Mouse (Mus musculus) liver, postnatal 0 days (tissue): ENCODE measurements around the gene Atxn7l3b. TPM values are rescaled to one million over a fixed set of nuclear protein-coding genes. Genes with fewer than 3 reads are reported as not detected.

Experiments
- ATAC-seq: fragments of 200-750 bp; cut with Nextera tagmentation; 2 replicates; pipeline ENCODE4 v1.8.0; 2017; ENCODE audit warnings: mild to moderate bottlenecking, moderate library complexity
- DNase-seq: peaks from one replicate; pipeline ENCODE4 v3.0.0-alpha.2; 2016
- H3K27ac ChIP-seq: fragments of 300-500 bp; sonication (generic); 2 replicates; pipeline ENCODE4 v1.5.1; 2014; ENCODE audit warnings: antibody characterized with exemption, moderate library complexity, mild to moderate bottlenecking, low read depth
- H3K27me3 ChIP-seq: fragments of 300-500 bp; sonication (generic); 2 replicates; pipeline ENCODE4 v1.6.1; 2014; ENCODE audit warnings: low read length, control low read depth, mixed read lengths; ENCODE audit not compliant: insufficient read depth
- H3K36me3 ChIP-seq: fragments of 300-500 bp; sonication (generic); replicated peaks from 2 replicates; pipeline ENCODE4 v1.6.1; 2014; ENCODE audit warnings: mild to moderate bottlenecking, control low read depth, low read length, moderate library complexity, mixed read lengths; ENCODE audit not compliant: insufficient read depth
- H3K4me1 ChIP-seq: fragments of 300-500 bp; sonication (generic); 2 replicates; pipeline ENCODE4 v1.6.1; 2014; ENCODE audit warnings: antibody characterized with exemption, mild to moderate bottlenecking, control low read depth; ENCODE audit not compliant: insufficient read depth
- H3K4me2 ChIP-seq: fragments of 300-500 bp; sonication (generic); 2 replicates; pipeline ENCODE4 v1.6.1; 2014; ENCODE audit warnings: low read depth, mild to moderate bottlenecking, low read length, moderate library complexity, mixed read lengths
- H3K4me3 ChIP-seq: fragments of 300-500 bp; sonication (generic); 2 replicates; pipeline ENCODE4 v1.5.1; 2014; ENCODE audit warnings: low read depth, low read length
- H3K9ac ChIP-seq: fragments of 300-500 bp; sonication (generic); replicated peaks from 2 replicates; pipeline ENCODE4 v1.6.1; 2014; ENCODE audit warnings: mild to moderate bottlenecking, moderate library complexity
- H3K9me3 ChIP-seq: fragments of 300-500 bp; sonication (generic); 2 replicates; pipeline ENCODE4 v1.6.1; 2016; ENCODE audit warnings: mild to moderate bottlenecking, control low read depth, low read length, mixed read lengths
- CTCF ChIP-seq: sonication (generic); IDR thresholded peaks from 2 replicates; pipeline ENCODE4 v1.5.1; 2016; ENCODE audit warnings: antibody characterized with exemption, low read depth
- EP300 ChIP-seq: IDR thresholded peaks from 2 replicates; pipeline ENCODE4 v1.6.1; 2016; ENCODE audit warnings: antibody characterized with exemption, low read depth, mild to moderate bottlenecking
- WGBS: fragments of 180-500 bp; shearing (Covaris S2); extraction: QIAGEN DNeasy Blood & Tissue Kit; methylation state at CpG from one replicate; pipeline ENCODE4 v1.1.7; 2014; ENCODE audit not compliant: insufficient replicate concordance; 5-methylcytosine and 5-hydroxymethylcytosine counted together
- polyA plus RNA-seq: library from polyadenylated mRNA; unstranded; fragments of >200 nt; fragmentation: Nextera tagmentation; extraction: Ambion mirVana; gene quantifications from 2 replicates; pipeline ENCODE4 v1.2.1, GENCODE M21; 2015

Atxn7l3b gene
- polyA plus RNA-seq, 1 experiment from 2014 or later: 111 TPM

DNA sequence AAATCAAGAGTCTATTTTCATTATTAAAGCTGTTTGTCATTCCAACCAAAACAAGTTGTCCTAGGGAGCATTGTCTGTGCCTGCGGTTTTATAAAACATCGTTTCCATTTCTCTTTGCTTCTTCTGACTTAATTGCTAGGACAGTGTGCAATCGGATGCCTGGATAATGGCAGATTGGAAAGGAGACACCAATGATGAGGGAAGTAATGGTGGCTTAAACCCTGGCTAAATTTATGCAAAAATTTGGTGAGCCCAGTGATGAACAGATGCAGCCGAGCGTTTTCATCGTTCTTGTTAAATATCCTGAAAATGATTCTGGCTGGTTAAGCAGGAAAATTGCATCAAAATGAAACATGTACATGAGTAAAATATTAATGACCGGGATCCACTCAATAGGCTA is 28.6 kb downstream of the Atxn7l3b start:
- WGBS: 86% methylated on average over 7 of the region's 7 CpGs
- no peak for ATAC-seq
- Histone ChIP-seq H3K4me1 (no peaks in the 10 kb centered on the region), H3K9ac (no peak overlapping the region), H3K9me3 (no peaks in the 10 kb centered on the region), H3K4me3 (no peak overlapping the region), H3K36me3 (no peaks in the 10 kb centered on the region), H3K27me3 (no peaks in the 10 kb centered on the region), H3K4me2 (no peak overlapping the region), H3K27ac (no peak overlapping the region)
- TF ChIP-seq CTCF: no peak
- no peak for TF ChIP-seq EP300
- DNase-seq: no peak

DNA sequence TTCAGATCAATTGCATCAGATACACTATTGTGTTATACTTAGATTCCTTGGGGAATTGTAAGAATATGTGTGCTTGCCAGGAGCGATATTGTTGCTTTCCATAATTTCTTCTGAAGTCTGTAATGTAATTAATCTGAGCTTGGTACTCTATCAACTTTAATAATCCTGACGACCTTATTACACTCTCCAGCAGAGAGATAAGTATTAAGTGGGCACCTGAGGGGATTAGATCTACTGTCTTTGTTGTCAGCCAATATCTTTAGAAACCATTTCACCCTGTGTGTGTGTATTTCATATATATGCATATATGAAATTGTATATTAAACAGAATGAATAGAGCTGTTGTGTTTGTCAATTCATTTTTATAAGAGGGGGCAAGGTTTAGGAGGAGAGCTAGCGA is 29.0 kb downstream of the Atxn7l3b start:
- no peak overlapping the region for H3K4me2 ChIP-seq
- ATAC-seq (no peak), DNase-seq (no peak)
- 72% methylated on average over 3 of the region's 3 CpGs for WGBS
- H3K36me3 ChIP-seq: no peaks in the 10 kb centered on the region
- no peak overlapping the region for H3K9ac ChIP-seq
- H3K27ac ChIP-seq: no peak overlapping the region
- H3K4me1 ChIP-seq: no peaks in the 10 kb centered on the region
- TF ChIP-seq CTCF (no peak), EP300 (no peak)
- no peaks in the 10 kb centered on the region for H3K27me3 ChIP-seq
- no peak overlapping the region for H3K4me3 ChIP-seq
- H3K9me3 ChIP-seq: no peaks in the 10 kb centered on the region

DNA sequence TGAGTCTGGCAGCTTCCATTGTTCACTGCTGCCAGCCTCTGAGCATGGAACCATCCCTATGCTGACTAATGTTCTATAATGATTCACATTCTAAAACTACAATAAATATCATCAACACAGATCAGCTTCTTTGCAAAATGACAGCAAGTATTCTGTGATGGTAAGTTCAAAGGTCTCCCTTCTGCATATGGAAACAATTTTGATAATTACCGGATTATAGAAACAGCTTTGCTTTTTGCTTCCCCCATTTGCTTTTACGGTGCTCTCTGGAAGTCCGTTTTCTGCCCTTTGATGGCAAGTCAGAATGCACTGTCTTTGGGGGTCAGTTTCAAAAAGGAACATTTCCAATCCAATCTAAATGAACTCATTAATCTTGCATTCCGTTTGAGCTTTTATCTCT is 32.2 kb downstream of the Atxn7l3b start:
- no peaks in the 10 kb centered on the region for H3K36me3 ChIP-seq
- no peak overlapping the region for H3K4me3 ChIP-seq
- H3K9ac ChIP-seq: no peak overlapping the region
- DNase-seq: no peak
- TF ChIP-seq CTCF (no peak), EP300 (no peak)
- no peak for ATAC-seq
- no peak overlapping the region for H3K4me2 ChIP-seq
- 78% methylated on average over 4 of the region's 4 CpGs for WGBS
- no peaks in the 10 kb centered on the region for H3K9me3 ChIP-seq
- no peak overlapping the region for H3K27ac ChIP-seq
- H3K4me1 ChIP-seq: no peaks in the 10 kb centered on the region
- H3K27me3 ChIP-seq: no peaks in the 10 kb centered on the region

GRCm38 (mm10) chr10:112893622-112894252 is 35.1 kb downstream of the Atxn7l3b start:
- TF ChIP-seq CTCF (no peak), EP300 (no peak)
- Histone ChIP-seq H3K27me3 (no peaks in the 10 kb centered on the region), H3K9me3 (no peaks in the 10 kb centered on the region), H3K36me3 (no peaks in the 10 kb centered on the region), H3K4me3 (no peak overlapping the region), H3K9ac (no peak overlapping the region), H3K27ac (no peak overlapping the region), H3K4me1 (no peaks in the 10 kb centered on the region), H3K4me2 (no peak overlapping the region)
- WGBS: 82% methylated on average over 10 of the region's 10 CpGs
- no peak for DNase-seq
- ATAC-seq: no peak

DNA sequence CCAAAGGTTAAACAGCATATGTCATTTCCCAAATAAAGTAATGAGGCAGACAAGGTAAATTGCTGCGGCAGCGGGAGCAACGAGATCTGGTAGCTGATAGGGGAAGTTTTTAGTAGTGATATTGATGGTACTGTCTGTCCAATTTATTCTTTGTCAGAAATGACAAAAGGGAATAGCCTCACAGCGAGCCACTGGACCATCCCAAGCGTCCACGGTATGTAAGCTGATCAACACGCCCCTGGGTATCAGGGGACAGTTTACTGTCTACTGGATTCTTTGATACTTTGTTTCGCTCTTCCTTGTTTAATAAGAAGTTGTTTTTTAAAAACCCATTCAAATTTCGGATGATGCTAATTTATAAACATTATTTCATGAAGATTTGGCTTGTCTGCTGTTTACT is 44.7 kb downstream of the Atxn7l3b start:
- Histone ChIP-seq H3K9ac (no peak overlapping the region), H3K27me3 (no peaks in the 10 kb centered on the region), H3K4me1 (no peaks in the 10 kb centered on the region), H3K4me2 (no peak overlapping the region), H3K9me3 (no peaks in the 10 kb centered on the region), H3K27ac (no peak overlapping the region), H3K36me3 (no peaks in the 10 kb centered on the region), H3K4me3 (no peak overlapping the region)
- ATAC-seq: no peak
- 79% methylated on average over 9 of the region's 9 CpGs for WGBS
- DNase-seq: no peak
- TF ChIP-seq EP300 (no peak), CTCF (no peak)

DNA sequence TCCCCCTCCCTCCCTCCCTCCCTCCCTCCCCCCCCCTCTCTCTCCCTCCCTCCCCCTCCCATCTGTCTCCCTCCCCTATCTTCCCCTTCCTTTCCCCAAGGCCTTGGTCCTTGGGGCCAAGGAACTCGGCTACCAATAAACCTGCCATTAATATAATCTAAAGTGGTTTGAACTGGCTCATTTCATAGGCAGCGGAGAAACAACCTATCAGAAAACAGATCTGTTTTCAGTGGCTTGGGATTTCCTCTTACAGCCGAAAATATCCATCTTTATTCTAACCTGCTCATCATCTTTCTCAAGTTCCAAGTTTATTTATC is 45.2 kb downstream of the Atxn7l3b start:
- no peak overlapping the region for H3K9ac ChIP-seq
- H3K27me3 ChIP-seq: no peaks in the 10 kb centered on the region
- H3K27ac ChIP-seq: no peak overlapping the region
- WGBS: 72% methylated on average over 3 of the region's 3 CpGs
- ATAC-seq: no peak
- no peak for DNase-seq
- H3K4me3 ChIP-seq: no peak overlapping the region
- H3K9me3 ChIP-seq: no peaks in the 10 kb centered on the region
- no peak overlapping the region for H3K4me2 ChIP-seq
- H3K36me3 ChIP-seq: no peaks in the 10 kb centered on the region
- TF ChIP-seq CTCF (no peak), EP300 (no peak)
- no peaks in the 10 kb centered on the region for H3K4me1 ChIP-seq
